Mouse (Mus musculus): Measurements from ENCODE around the gene Cacna2d1. TPM values are rescaled to one million over a fixed set of nuclear protein-coding genes. Genes with fewer than 3 reads are reported as not detected.

Cacna2d1 gene
- polyA plus RNA-seq, 1 experiment from 2014 or later = 9.9 TPM

GRCm38 (mm10) chr5:16229384-16229783, 294.9 kb downstream of the Cacna2d1 start:
- Histone ChIP-seq H3K4me3 (no peak overlapping the region), H3K27me3 (ENCODE audit: insufficient read depth, poor library complexity, severe bottlenecking) (no peaks in the 10 kb centered on the region), H3K4me1 (no peaks in the 10 kb centered on the region), H3K27ac (no peak overlapping the region), H3K36me3 (no peaks in the 10 kb centered on the region), H3K9me3 (no peaks in the 10 kb centered on the region)
- 79% methylated on average over 3 of the region's 3 CpGs for WGBS
- DNase-seq (ENCODE audit: low spot score) = no peak

GRCm38 (mm10) chr5:16231477-16231876, 297.0 kb downstream of the Cacna2d1 start:
- 87% methylated on average over 9 of the region's 9 CpGs for WGBS
- Histone ChIP-seq H3K4me3 (no peak overlapping the region), H3K4me1 (no peaks in the 10 kb centered on the region), H3K36me3 (no peaks in the 10 kb centered on the region), H3K27me3 (ENCODE audit: insufficient read depth, poor library complexity, severe bottlenecking) (no peaks in the 10 kb centered on the region), H3K27ac (no peak overlapping the region), H3K9me3 (no peaks in the 10 kb centered on the region)
- DNase-seq (ENCODE audit: low spot score) = no peak

- no peaks in the 10 kb centered on the region for H3K9me3 ChIP-seq
- H3K27me3 ChIP-seq (ENCODE audit: insufficient read depth, poor library complexity, severe bottlenecking) = no peaks in the 10 kb centered on the region
- 73% methylated on average over 6 of the region's 6 CpGs for WGBS
- H3K4me3 ChIP-seq = no peak overlapping the region
- H3K36me3 ChIP-seq = no peaks in the 10 kb centered on the region
- no peak overlapping the region for H3K27ac ChIP-seq
- no peaks in the 10 kb centered on the region for H3K4me1 ChIP-seq
- no peak for DNase-seq (ENCODE audit: low spot score)
Observed at GRCm38 (mm10) chr5:16234891-16235290, 300.4 kb downstream of the Cacna2d1 start.

GRCm38 (mm10) chr5:16235864-16236263, 301.4 kb downstream of the Cacna2d1 start:
- Histone ChIP-seq H3K4me1 (no peaks in the 10 kb centered on the region), H3K27me3 (ENCODE audit: insufficient read depth, poor library complexity, severe bottlenecking) (no peaks in the 10 kb centered on the region), H3K36me3 (no peaks in the 10 kb centered on the region), H3K9me3 (no peaks in the 10 kb centered on the region), H3K4me3 (no peak overlapping the region), H3K27ac (no peak overlapping the region)
- DNase-seq (ENCODE audit: low spot score) = no peak
- WGBS = 82% methylated on average over 2 of the region's 2 CpGs

GRCm38 (mm10) chr5:16236608-16237007, 302.1 kb downstream of the Cacna2d1 start:
- DNase-seq (ENCODE audit: low spot score) = no peak
- no peak overlapping the region for H3K27ac ChIP-seq
- 81% methylated on average over 4 of the region's 4 CpGs for WGBS
- H3K9me3 ChIP-seq = no peaks in the 10 kb centered on the region
- no peaks in the 10 kb centered on the region for H3K36me3 ChIP-seq
- H3K4me3 ChIP-seq = no peak overlapping the region
- H3K4me1 ChIP-seq = no peaks in the 10 kb centered on the region
- H3K27me3 ChIP-seq (ENCODE audit: insufficient read depth, poor library complexity, severe bottlenecking) = no peaks in the 10 kb centered on the region

GRCm38 (mm10) chr5:16237972-16238371, 303.5 kb downstream of the Cacna2d1 start:
- Histone ChIP-seq H3K9me3 (no peaks in the 10 kb centered on the region), H3K4me1 (no peaks in the 10 kb centered on the region), H3K27me3 (ENCODE audit: insufficient read depth, poor library complexity, severe bottlenecking) (no peaks in the 10 kb centered on the region), H3K36me3 (no peaks in the 10 kb centered on the region), H3K27ac (no peak overlapping the region), H3K4me3 (no peak overlapping the region)
- DNase-seq (ENCODE audit: low spot score) = no peak
- 66% methylated on average over 5 of the region's 5 CpGs for WGBS

- no peaks in the 10 kb centered on the region for H3K9me3 ChIP-seq
- WGBS = 84% methylated on average over 3 of the region's 3 CpGs
Observed at GRCm38 (mm10) chr5:16240255-16240654, 305.8 kb downstream of the Cacna2d1 start.

GRCm38 (mm10) chr5:16243599-16243998, 309.1 kb downstream of the Cacna2d1 start:
- H3K36me3 ChIP-seq = no peaks in the 10 kb centered on the region
- WGBS = 75% methylated on average over 2 of the region's 2 CpGs
- H3K4me1 ChIP-seq = no peaks in the 10 kb centered on the region
- no peak overlapping the region for H3K4me3 ChIP-seq
- no peaks in the 10 kb centered on the region for H3K27me3 ChIP-seq (ENCODE audit: insufficient read depth, poor library complexity, severe bottlenecking)
- no peak overlapping the region for H3K27ac ChIP-seq
- no peaks in the 10 kb centered on the region for H3K9me3 ChIP-seq
- DNase-seq (ENCODE audit: low spot score) = no peak

More at GRCm38 (mm10) chr5:16240255-16240654, 305.8 kb downstream of the Cacna2d1 start:
- no peaks in the 10 kb centered on the region for H3K27me3 ChIP-seq (ENCODE audit: insufficient read depth, poor library complexity, severe bottlenecking)
- no peak for DNase-seq (ENCODE audit: low spot score)
- no peak overlapping the region for H3K4me3 ChIP-seq
- no peaks in the 10 kb centered on the region for H3K36me3 ChIP-seq
- H3K4me1 ChIP-seq = no peaks in the 10 kb centered on the region
- H3K27ac ChIP-seq = no peak overlapping the region

GRCm38 (mm10) chr5:16252738-16253513, 318.4 kb downstream of the Cacna2d1 start:
- DNase-seq (ENCODE audit: low spot score) = no peak
- H3K4me1 ChIP-seq = no peaks in the 10 kb centered on the region
- H3K27ac ChIP-seq = no peak overlapping the region
- no peak overlapping the region for H3K4me3 ChIP-seq
- 0 out of 2 replicates have a peak, but pooled peaks cover 4% of the 10 kb centered on the region for H3K36me3 ChIP-seq
- no peaks in the 10 kb centered on the region for H3K9me3 ChIP-seq
- H3K27me3 ChIP-seq (ENCODE audit: insufficient read depth, poor library complexity, severe bottlenecking) = no peaks in the 10 kb centered on the region
- 87% methylated on average over 6 of the region's 6 CpGs for WGBS

- H3K27ac ChIP-seq = no peak overlapping the region
- no peaks in the 10 kb centered on the region for H3K27me3 ChIP-seq (ENCODE audit: insufficient read depth, poor library complexity, severe bottlenecking)
- H3K4me3 ChIP-seq = no peak overlapping the region
- no peak for DNase-seq (ENCODE audit: low spot score)
- 0 out of 2 replicates have a peak, but pooled peaks cover 4% of the 10 kb centered on the region for H3K36me3 ChIP-seq
- H3K9me3 ChIP-seq = no peaks in the 10 kb centered on the region
- no peaks in the 10 kb centered on the region for H3K4me1 ChIP-seq
- 71% methylated on average over 1 of the region's 1 CpGs for WGBS
Observed at GRCm38 (mm10) chr5:16253768-16254167, 319.3 kb downstream of the Cacna2d1 start.

- WGBS = 74% methylated on average over 6 of the region's 6 CpGs
- DNase-seq (ENCODE audit: low spot score) = no peak
Observed at GRCm38 (mm10) chr5:16265385-16265784, 330.9 kb downstream of the Cacna2d1 start.

GRCm38 (mm10) chr5:16277058-16277457, 342.6 kb downstream of the Cacna2d1 start:
- Histone ChIP-seq H3K27ac (no peak overlapping the region), H3K27me3 (ENCODE audit: insufficient read depth, poor library complexity, severe bottlenecking) (no peaks in the 10 kb centered on the region), H3K4me3 (no peak overlapping the region), H3K36me3 (no peaks in the 10 kb centered on the region; the same call in 1 of the 2 replicates), H3K9me3 (no peaks in the 10 kb centered on the region), H3K4me1 (no peaks in the 10 kb centered on the region)
- WGBS = 69% methylated on average over 2 of the region's 2 CpGs
- no peak for DNase-seq (ENCODE audit: low spot score)

More at GRCm38 (mm10) chr5:16265385-16265784, 330.9 kb downstream of the Cacna2d1 start:
- Histone ChIP-seq H3K4me1 (no peaks in the 10 kb centered on the region), H3K36me3 (no peaks in the 10 kb centered on the region), H3K4me3 (no peak overlapping the region), H3K27ac (no peak overlapping the region), H3K9me3 (no peaks in the 10 kb centered on the region), H3K27me3 (ENCODE audit: insufficient read depth, poor library complexity, severe bottlenecking) (no peaks in the 10 kb centered on the region)

GRCm38 (mm10) chr5:16281229-16281628, 346.7 kb downstream of the Cacna2d1 start:
- WGBS = 84% methylated on average over 5 of the region's 5 CpGs

More at GRCm38 (mm10) chr5:16281229-16281628, 346.7 kb downstream of the Cacna2d1 start:
- H3K27ac ChIP-seq = no peak overlapping the region
- DNase-seq (ENCODE audit: low spot score) = no peak
- no peaks in the 10 kb centered on the region for H3K4me1 ChIP-seq
- H3K4me3 ChIP-seq = no peak overlapping the region
- no peaks in the 10 kb centered on the region; the same call in 1 of the 2 replicates for H3K36me3 ChIP-seq
- H3K9me3 ChIP-seq = no peaks in the 10 kb centered on the region
- no peaks in the 10 kb centered on the region for H3K27me3 ChIP-seq (ENCODE audit: insufficient read depth, poor library complexity, severe bottlenecking)
